Mouse (Mus musculus): ENCODE data around the gene Rassf7. TPM values are rescaled to one million over a fixed set of nuclear protein-coding genes. Genes with fewer than 3 reads are reported as not detected.

Rassf7 gene
- total RNA-seq (2014; rRNA removed; ENCODE audit: low replicate concordance) (6.7 and 43.2 TPM in 2 replicates), polyA plus RNA-seq (2015; fragmentation: Nextera tagmentation; extraction: Ambion mirVana) (5.8 and 7.1 TPM in 2 replicates)

DNA sequence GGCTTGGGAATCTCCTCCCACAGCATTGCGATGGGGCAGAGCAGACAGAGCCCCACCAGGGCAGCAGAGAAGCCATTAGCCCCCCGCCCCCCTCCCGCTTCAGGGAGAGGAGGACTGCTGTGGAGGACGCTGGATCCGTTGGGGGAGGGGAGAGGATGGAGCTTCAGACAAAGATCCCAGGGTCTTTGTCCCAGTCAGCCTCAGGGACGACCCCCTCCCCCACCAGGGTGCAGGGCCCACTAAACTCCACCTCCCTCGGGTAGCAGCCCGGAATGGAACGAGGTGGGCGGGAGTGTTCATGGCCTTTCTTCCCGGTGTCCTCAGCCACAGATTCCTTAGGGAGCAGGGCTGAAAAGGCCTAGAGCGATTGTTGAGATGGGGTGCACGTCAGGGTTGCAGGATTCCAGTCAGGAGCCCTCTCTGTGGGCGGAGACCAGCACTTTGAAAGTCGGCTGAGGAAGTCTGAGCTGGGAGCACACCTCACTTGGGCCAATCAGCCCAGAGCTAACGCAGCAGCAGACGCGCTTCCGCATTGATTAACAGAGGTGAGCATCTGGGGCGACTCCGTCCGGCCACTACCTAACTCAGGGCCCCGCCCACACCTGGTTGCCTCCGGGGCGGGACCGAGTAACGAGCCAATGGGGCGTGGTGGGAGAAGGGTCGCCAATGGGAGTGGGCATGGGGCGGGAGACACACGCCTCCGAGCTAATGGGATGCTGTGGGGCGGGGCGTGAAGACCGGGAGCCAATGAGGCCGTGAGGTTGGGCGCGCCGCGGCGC, at the start of gene Rassf7:
TSS of gene Rassf7 (plus strand) at position 760 of the 779 bp plus-strand sequence.
- 1% methylated on average over 41 of the region's 41 CpGs for WGBS
- Histone ChIP-seq H3K9me3 (replicated peaks; ENCODE audit: control insufficient read depth, low read length) (no peaks in the 10 kb centered on the region), H3K36me3 (replicated peaks; ENCODE audit: control insufficient read depth, insufficient read depth, low read length) (no peaks in the 10 kb centered on the region), H3K27ac (ENCODE audit: low read depth) (peak within 1 kb of the TSS; percentile 52; the same call in 1 of the 2 replicates), H3K4me2 (ENCODE audit: low read depth, low read length) (peak within 1 kb of the TSS; percentile 90), H3K27me3 (ENCODE audit: control insufficient read depth, insufficient read depth, low read length) (no peaks in the 10 kb centered on the region), H3K4me3 (ENCODE audit: low read depth, low read length) (peak within 1 kb of the TSS; percentile 56), H3K4me1 (ENCODE audit: control insufficient read depth, insufficient read depth) (peaks cover 12% of the 10 kb centered on the region; the same call in 1 of the 2 replicates), H3K9ac (replicated peaks; ENCODE audit: low read depth, low read length) (peak within 1 kb of the TSS; percentile 49; the same call in 1 of the 2 replicates)
- ATAC-seq (ENCODE audit: insufficient read depth, low read depth) (peak; percentile 92), DNase-seq (ENCODE audit: low spot score) (peak; percentile 89)
- TF ChIP-seq EP300 (IDR thresholded peaks at IDR 0.05; ENCODE audit: low read depth), result no peak
- no peak for TF ChIP-seq CTCF (IDR thresholded peaks at IDR 0.05; ENCODE audit: low read depth)

DNA sequence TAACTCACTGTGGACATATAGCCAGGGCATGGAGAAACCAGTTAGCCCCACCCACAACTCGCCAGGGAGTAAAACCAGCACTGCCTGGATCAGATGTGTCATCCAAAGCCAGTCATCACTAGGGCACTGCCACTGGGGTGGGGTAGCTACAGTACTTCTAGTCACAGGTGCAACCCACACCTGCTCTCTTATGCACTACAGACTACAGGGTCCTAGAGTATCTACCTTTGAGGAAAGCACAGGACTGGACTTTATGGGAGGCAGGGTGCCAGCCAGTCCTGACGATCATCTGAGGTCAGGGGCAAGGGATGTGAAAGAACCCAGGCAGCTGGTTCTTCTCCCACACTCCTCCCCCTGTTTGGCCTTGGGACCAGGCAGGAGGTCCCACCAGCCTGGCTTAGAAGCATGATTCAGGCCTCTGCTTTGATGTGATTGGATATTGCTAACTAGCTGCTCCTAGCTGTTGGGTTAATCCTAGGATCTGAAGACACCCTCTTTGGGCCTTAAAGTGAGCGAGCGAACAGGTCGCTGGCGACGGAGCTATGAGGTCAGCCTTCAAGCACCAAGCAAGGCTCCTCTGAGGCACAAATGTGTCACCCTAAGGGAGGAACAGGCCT, 47.7 kb upstream of the Rassf7 start:
- Histone ChIP-seq H3K36me3 (replicated peaks; ENCODE audit: control insufficient read depth, insufficient read depth, low read length) (peaks cover 19% of the 10 kb centered on the region), H3K9me3 (replicated peaks; ENCODE audit: control insufficient read depth, low read length) (no peaks in the 10 kb centered on the region), H3K4me3 (ENCODE audit: low read depth, low read length) (peak overlapping the region; percentile 61), H3K4me2 (ENCODE audit: low read depth, low read length) (peak overlapping the region; percentile 82), H3K27me3 (ENCODE audit: control insufficient read depth, insufficient read depth, low read length) (no peaks in the 10 kb centered on the region), H3K9ac (replicated peaks; ENCODE audit: low read depth, low read length) (peak overlapping the region; percentile 71), H3K4me1 (ENCODE audit: control insufficient read depth, insufficient read depth) (peaks cover 13% of the 10 kb centered on the region), H3K27ac (ENCODE audit: low read depth) (peak overlapping the region; percentile 43)
- DNase-seq (ENCODE audit: low spot score) (peak; percentile 40), ATAC-seq (ENCODE audit: insufficient read depth, low read depth) (no peak)
- WGBS, result 15% methylated on average over 7 of the region's 7 CpGs
- no peak for TF ChIP-seq EP300 (IDR thresholded peaks at IDR 0.05; ENCODE audit: low read depth)
- no peak for TF ChIP-seq CTCF (IDR thresholded peaks at IDR 0.05; ENCODE audit: low read depth)

- 1% methylated on average over 22 of the region's 22 CpGs for WGBS
- Histone ChIP-seq H3K9ac (replicated peaks; ENCODE audit: low read depth, low read length) (peak overlapping the region; percentile 71), H3K27ac (ENCODE audit: low read depth) (peak overlapping the region; percentile 43), H3K4me2 (ENCODE audit: low read depth, low read length) (peak overlapping the region; percentile 82), H3K9me3 (replicated peaks; ENCODE audit: control insufficient read depth, low read length) (no peaks in the 10 kb centered on the region), H3K27me3 (ENCODE audit: control insufficient read depth, insufficient read depth, low read length) (no peaks in the 10 kb centered on the region), H3K36me3 (replicated peaks; ENCODE audit: control insufficient read depth, insufficient read depth, low read length) (peaks cover 13% of the 10 kb centered on the region; the same call in 1 of the 2 replicates), H3K4me1 (ENCODE audit: control insufficient read depth, insufficient read depth) (peaks cover 17% of the 10 kb centered on the region), H3K4me3 (ENCODE audit: low read depth, low read length) (peak overlapping the region; percentile 61)
- TF ChIP-seq EP300 (IDR thresholded peaks at IDR 0.05; ENCODE audit: low read depth), result no peak
- no peak for TF ChIP-seq CTCF (IDR thresholded peaks at IDR 0.05; ENCODE audit: low read depth)
- DNase-seq (ENCODE audit: low spot score) (peak; percentile 73), ATAC-seq (ENCODE audit: insufficient read depth, low read depth) (peak; percentile 21; the same call in 1 of the 2 replicates)
Observed at GRCm38 (mm10) chr7:141168518-141168953, 47.1 kb upstream of the Rassf7 start.

DNA sequence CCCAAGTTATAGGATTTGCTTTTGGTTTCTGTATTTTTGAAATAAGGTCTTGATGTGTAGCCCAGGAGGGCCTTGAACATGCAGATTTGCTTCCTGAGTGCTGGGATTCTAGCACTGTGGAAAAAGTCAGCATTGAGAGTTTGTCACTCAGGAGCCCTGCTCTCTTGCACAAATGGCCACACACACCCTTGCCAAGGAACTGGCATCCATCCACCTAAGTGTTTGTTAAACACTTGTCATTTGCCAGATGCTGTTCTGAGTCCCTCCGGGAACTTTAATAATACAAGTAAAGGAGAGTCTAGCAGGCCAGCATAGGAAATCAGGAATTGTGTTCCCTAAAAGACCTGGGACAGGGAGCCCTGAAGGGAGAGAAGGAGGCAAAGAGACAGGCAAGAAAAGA, 46.4 kb upstream of the Rassf7 start:
- no peak overlapping the region for H3K4me3 ChIP-seq (ENCODE audit: low read depth, low read length)
- TF ChIP-seq CTCF (IDR thresholded peaks at IDR 0.05; ENCODE audit: low read depth) (no peak), EP300 (IDR thresholded peaks at IDR 0.05; ENCODE audit: low read depth) (no peak)
- 47% methylated on average over 1 of the region's 1 CpGs for WGBS
- H3K36me3 ChIP-seq (replicated peaks; ENCODE audit: control insufficient read depth, insufficient read depth, low read length), result peaks cover 9% of the 10 kb centered on the region; the same call in 1 of the 2 replicates
- H3K9ac ChIP-seq (replicated peaks; ENCODE audit: low read depth, low read length), result no peak overlapping the region
- peaks cover 17% of the 10 kb centered on the region for H3K4me1 ChIP-seq (ENCODE audit: control insufficient read depth, insufficient read depth)
- ATAC-seq (ENCODE audit: insufficient read depth, low read depth), result no peak
- H3K9me3 ChIP-seq (replicated peaks; ENCODE audit: control insufficient read depth, low read length), result no peaks in the 10 kb centered on the region
- no peak for DNase-seq (ENCODE audit: low spot score)
- H3K27me3 ChIP-seq (ENCODE audit: control insufficient read depth, insufficient read depth, low read length), result no peaks in the 10 kb centered on the region
- H3K27ac ChIP-seq (ENCODE audit: low read depth), result no peak overlapping the region
- no peak overlapping the region for H3K4me2 ChIP-seq (ENCODE audit: low read depth, low read length)

- Histone ChIP-seq H3K4me2 (ENCODE audit: low read depth, low read length) (no peak overlapping the region), H3K36me3 (replicated peaks; ENCODE audit: control insufficient read depth, insufficient read depth, low read length) (peaks cover 9% of the 10 kb centered on the region; the same call in 1 of the 2 replicates), H3K27ac (ENCODE audit: low read depth) (no peak overlapping the region), H3K27me3 (ENCODE audit: control insufficient read depth, insufficient read depth, low read length) (no peaks in the 10 kb centered on the region), H3K9me3 (replicated peaks; ENCODE audit: control insufficient read depth, low read length) (no peaks in the 10 kb centered on the region), H3K4me1 (ENCODE audit: control insufficient read depth, insufficient read depth) (peaks cover 17% of the 10 kb centered on the region), H3K4me3 (ENCODE audit: low read depth, low read length) (no peak overlapping the region), H3K9ac (replicated peaks; ENCODE audit: low read depth, low read length) (no peak overlapping the region)
- TF ChIP-seq EP300 (IDR thresholded peaks at IDR 0.05; ENCODE audit: low read depth), result no peak
- no peak for TF ChIP-seq CTCF (IDR thresholded peaks at IDR 0.05; ENCODE audit: low read depth)
- no peak for ATAC-seq (ENCODE audit: insufficient read depth, low read depth)
- DNase-seq (ENCODE audit: low spot score), result no peak
Observed at GRCm38 (mm10) chr7:141169866-141170265, 45.8 kb upstream of the Rassf7 start.
